Mouse (Mus musculus): ENCODE results near the gene Vmn1r103.
"Not testable (repeated sequence)": the region's sequence is repeated elsewhere in the genome, so short reads cannot be mapped to it uniquely, and the experiment has no call there.

The Vmn1r103 gene

GRCm38 (mm10) chr7:20510434-20510833 is at the start of gene Vmn1r103:
Vmn1r103 (minus strand) TSS chr7:20510534.
- DNase-seq (ENCODE audit: low spot score in 2 of 2) = not testable (repeated sequence)

- not testable (repeated sequence) for DNase-seq (ENCODE audit: low spot score in 2 of 2)
These were observed 35.3 kb upstream of the Vmn1r103 start, which contains the start of gene Gm5726 for GRCm38 (mm10) chr7:20545657-20546056. Gm5726 (minus strand) TSS chr7:20545757.

- DNase-seq (ENCODE audit: low spot score in 2 of 2) = not testable (repeated sequence)
These were observed 23.2 kb upstream of the Vmn1r103 start, which contains the start of gene Vmn1r104 for GRCm38 (mm10) chr7:20533537-20533936. Vmn1r104 (plus strand) TSS chr7:20533837.

- DNase-seq (ENCODE audit: low spot score in 2 of 2) = not testable (repeated sequence)
These were observed 35.5 kb downstream of the Vmn1r103 start, which contains the start of gene Gm10670 for GRCm38 (mm10) chr7:20474825-20475224. Gm10670 (minus strand) TSS chr7:20474925.
